Mouse (Mus musculus) embryonic facial prominence, embryonic 15.5 days (tissue): Measurements from ENCODE around the gene Abcc12. TPM values are rescaled to one million over a fixed set of nuclear protein-coding genes. Genes with fewer than 3 reads are reported as not detected.

ENCODE experiments used
- ATAC-seq: fragments of 200-750 bp; cut with Nextera tagmentation; 2 replicates; pipeline ENCODE4 v1.8.0; 2017; ENCODE audit warnings: low read depth, moderate TSS enrichment; ENCODE audit not compliant: insufficient number of reproducible peaks, low FRiP score, low TSS enrichment
- H3K27ac ChIP-seq: fragments of 300-500 bp; sonication (generic); replicated peaks from 2 replicates; pipeline ENCODE4 v1.5.1; 2015; ENCODE audit warnings: mild to moderate bottlenecking, inconsistent platforms
- H3K27me3 ChIP-seq: fragments of 300-500 bp; sonication (generic); 2 replicates; pipeline ENCODE4 v1.6.1; 2015; ENCODE audit warnings: inconsistent platforms
- H3K36me3 ChIP-seq: fragments of 300-500 bp; sonication (generic); 2 replicates; pipeline ENCODE4 v1.6.1; 2015; ENCODE audit warnings: mild to moderate bottlenecking, inconsistent platforms
- H3K4me1 ChIP-seq: fragments of 300-500 bp; sonication (generic); 2 replicates; pipeline ENCODE4 v1.6.1; 2015; ENCODE audit warnings: inconsistent platforms
- H3K4me2 ChIP-seq: fragments of 300-500 bp; sonication (generic); replicated peaks from 2 replicates; pipeline ENCODE4 v1.6.1; 2015; ENCODE audit warnings: mild to moderate bottlenecking, inconsistent platforms
- H3K4me3 ChIP-seq: fragments of 300-500 bp; sonication (generic); replicated peaks from 2 replicates; pipeline ENCODE4 v1.5.1; 2015; ENCODE audit warnings: mild to moderate bottlenecking, inconsistent platforms
- H3K9ac ChIP-seq: fragments of 300-500 bp; sonication (generic); 2 replicates; pipeline ENCODE4 v1.6.1; 2015; ENCODE audit warnings: inconsistent platforms
- H3K9me3 ChIP-seq: fragments of 300-500 bp; sonication (generic); replicated peaks from 2 replicates; pipeline ENCODE4 v1.6.1; 2016; ENCODE audit warnings: inconsistent platforms
- WGBS: fragments of 180-500 bp; shearing (Covaris S2); methylation state at CpG from one replicate; pipeline ENCODE4 v1.1.7; 2015; 5-methylcytosine and 5-hydroxymethylcytosine counted together
- polyA plus RNA-seq: library from polyadenylated mRNA; unstranded; fragments of >200 nt; fragmentation: Nextera tagmentation; extraction: Ambion mirVana; gene quantifications from 2 replicates; pipeline ENCODE4 v1.2.1, GENCODE M21; 2015

Abcc12 gene
- polyA plus RNA-seq: 0.41 and 0.51 TPM in 2 replicates

DNA sequence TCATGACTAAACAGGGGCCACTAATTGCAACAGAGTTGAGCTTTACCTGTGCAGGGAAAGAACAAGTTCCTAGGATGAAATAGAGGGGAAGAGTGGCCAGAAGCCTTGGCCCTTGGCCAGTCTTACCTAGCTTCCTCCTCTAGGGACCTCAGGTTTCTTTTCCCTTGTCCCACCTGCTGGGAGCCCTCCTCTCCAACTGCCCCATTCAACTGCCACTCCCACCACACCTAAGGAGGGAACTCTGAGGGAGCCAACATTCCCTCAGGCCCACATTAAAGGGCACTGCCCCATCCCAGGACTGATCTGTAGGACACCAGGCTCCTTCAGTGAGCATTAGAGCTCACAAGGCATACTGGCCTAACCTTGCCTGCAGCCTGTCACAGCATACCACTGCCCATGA lies at the start of gene Abcc12:
TSS of gene Abcc12 (minus strand) at position 229 of the 400 bp plus-strand sequence.
- no peaks in the 10 kb centered on the region for H3K9me3 ChIP-seq
- H3K27me3 ChIP-seq: no peaks in the 10 kb centered on the region
- no peak within 1 kb of the TSS for H3K27ac ChIP-seq
- no peak within 1 kb of the TSS for H3K9ac ChIP-seq
- H3K4me3 ChIP-seq: no peak within 1 kb of the TSS
- H3K36me3 ChIP-seq: no peaks in the 10 kb centered on the region
- H3K4me1 ChIP-seq: peaks cover 10% of the 10 kb centered on the region
- no peak for ATAC-seq
- no peak within 1 kb of the TSS for H3K4me2 ChIP-seq

- Histone ChIP-seq H3K9me3 (no peaks in the 10 kb centered on the region), H3K9ac (no peak overlapping the region), H3K4me1 (peaks cover 5% of the 10 kb centered on the region), H3K27ac (no peak overlapping the region), H3K36me3 (peaks cover 8% of the 10 kb centered on the region), H3K4me2 (no peak overlapping the region), H3K4me3 (no peak overlapping the region), H3K27me3 (no peaks in the 10 kb centered on the region)
- ATAC-seq: no peak
- 89% methylated on average over 5 of the region's 5 CpGs for WGBS
Observed at GRCm38 (mm10) chr8:86630212-86630611, 49.7 kb upstream of the Abcc12 start.

- no peak for ATAC-seq
- Histone ChIP-seq H3K9ac (peak overlapping the region; percentile 47; the same call in 1 of the 2 replicates), H3K9me3 (no peaks in the 10 kb centered on the region), H3K36me3 (no peaks in the 10 kb centered on the region), H3K27ac (no peak overlapping the region), H3K4me2 (peak overlapping the region; percentile 75), H3K4me1 (peaks cover 11% of the 10 kb centered on the region), H3K4me3 (peak overlapping the region; percentile 79), H3K27me3 (no peaks in the 10 kb centered on the region)
- WGBS: 36% methylated on average over 7 of the region's 7 CpGs
Observed at GRCm38 (mm10) chr8:86624915-86625314, 44.4 kb upstream of the Abcc12 start.

- peak; percentile 99 for ATAC-seq
- H3K27me3 ChIP-seq: no peaks in the 10 kb centered on the region
- H3K27ac ChIP-seq: peak within 1 kb of the TSS; percentile 74
- H3K36me3 ChIP-seq: no peaks in the 10 kb centered on the region
- no peaks in the 10 kb centered on the region for H3K9me3 ChIP-seq
- H3K4me1 ChIP-seq: peaks cover 11% of the 10 kb centered on the region
- under 1% methylated on average over 61 of the region's 62 CpGs for WGBS
- H3K9ac ChIP-seq: peak within 1 kb of the TSS; percentile 47
- peak within 1 kb of the TSS; percentile 75 for H3K4me2 ChIP-seq
- H3K4me3 ChIP-seq: peak within 1 kb of the TSS; percentile 79
Observed at GRCm38 (mm10) chr8:86623911-86624731, 43.6 kb upstream of the Abcc12 start, which contains the start of gene Lonp2. Gene Lonp2 (plus strand): TSS chr8:86624043.

DNA sequence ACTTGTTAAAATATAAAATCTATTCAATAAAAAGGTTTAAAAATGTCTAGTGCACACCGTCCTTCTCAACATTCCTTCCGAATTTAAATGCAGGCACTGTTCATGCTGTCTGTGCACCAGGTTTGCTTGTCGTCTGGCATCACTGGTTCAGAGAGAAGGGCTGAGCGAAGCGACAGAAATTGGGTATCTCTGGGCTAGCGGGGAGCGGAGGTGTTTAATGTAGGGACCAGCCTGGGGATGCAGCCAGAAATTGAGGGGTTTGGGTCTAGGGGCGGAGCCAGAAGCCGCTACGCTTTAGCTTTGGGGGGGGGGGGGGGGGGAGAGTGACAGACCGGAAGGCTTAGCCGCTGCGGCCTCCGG lies 43.0 kb upstream of the Abcc12 start:
- ATAC-seq: no peak
- Histone ChIP-seq H3K4me2 (peak overlapping the region; percentile 75), H3K27ac (peak overlapping the region; percentile 74), H3K27me3 (no peaks in the 10 kb centered on the region), H3K4me1 (peaks cover 11% of the 10 kb centered on the region), H3K9me3 (no peaks in the 10 kb centered on the region), H3K9ac (0 out of 2 replicates have a peak overlapping the region, but pooled peaks have one; percentile 33), H3K36me3 (no peaks in the 10 kb centered on the region), H3K4me3 (peak overlapping the region; percentile 79)
- 2% methylated on average over 14 of the region's 14 CpGs for WGBS

GRCm38 (mm10) chr8:86617759-86618387 lies 37.4 kb upstream of the Abcc12 start:
- H3K9ac ChIP-seq: no peak overlapping the region
- H3K9me3 ChIP-seq: no peaks in the 10 kb centered on the region
- H3K4me2 ChIP-seq: no peak overlapping the region
- no peak overlapping the region for H3K4me3 ChIP-seq
- H3K36me3 ChIP-seq: no peaks in the 10 kb centered on the region
- no peaks in the 10 kb centered on the region for H3K27me3 ChIP-seq
- no peaks in the 10 kb centered on the region for H3K4me1 ChIP-seq
- WGBS: 73% methylated on average over 7 of the region's 7 CpGs
- H3K27ac ChIP-seq: no peak overlapping the region
- no peak for ATAC-seq

DNA sequence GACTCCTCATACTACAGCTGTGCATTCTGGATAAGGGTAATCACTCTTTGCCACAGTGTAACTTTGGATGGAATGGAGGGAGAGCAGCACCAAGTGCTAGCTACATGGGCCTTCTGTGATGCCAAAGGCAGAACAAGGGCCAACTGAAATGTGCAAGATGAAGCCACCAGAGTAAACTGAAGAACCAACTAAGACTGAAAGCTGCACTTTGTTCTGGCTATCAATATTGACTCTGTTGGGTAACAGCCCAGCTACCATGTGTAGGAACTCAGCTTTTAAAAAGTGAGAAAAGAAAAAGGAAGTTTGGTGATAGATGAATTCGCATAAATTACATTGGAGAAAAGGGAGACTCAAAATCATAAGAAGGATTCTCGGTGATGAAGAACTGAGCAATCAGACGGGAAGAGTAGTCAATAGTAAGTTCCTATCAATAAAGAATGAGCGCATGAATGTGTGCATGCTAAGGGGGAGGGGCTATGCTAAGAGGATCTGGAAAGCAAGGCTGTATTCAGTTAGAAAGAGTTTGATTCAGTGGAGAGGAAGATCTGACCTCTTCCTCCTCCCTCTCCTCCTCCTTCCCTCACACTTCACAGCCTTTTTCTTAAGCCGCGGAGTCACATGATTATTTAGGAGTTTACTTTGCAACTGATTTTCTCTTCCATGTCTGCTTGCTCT lies 34.7 kb upstream of the Abcc12 start:
- Histone ChIP-seq H3K27ac (no peak overlapping the region), H3K4me2 (no peak overlapping the region), H3K4me1 (no peaks in the 10 kb centered on the region), H3K27me3 (no peaks in the 10 kb centered on the region), H3K9me3 (no peaks in the 10 kb centered on the region), H3K9ac (no peak overlapping the region), H3K4me3 (no peak overlapping the region), H3K36me3 (no peaks in the 10 kb centered on the region)
- ATAC-seq: no peak
- WGBS: 91% methylated on average over 6 of the region's 6 CpGs

GRCm38 (mm10) chr8:86613798-86614197 lies 33.3 kb upstream of the Abcc12 start:
- Histone ChIP-seq H3K4me2 (no peak overlapping the region), H3K27ac (no peak overlapping the region), H3K36me3 (no peaks in the 10 kb centered on the region), H3K9me3 (no peaks in the 10 kb centered on the region), H3K4me1 (no peaks in the 10 kb centered on the region), H3K9ac (no peak overlapping the region), H3K4me3 (no peak overlapping the region), H3K27me3 (no peaks in the 10 kb centered on the region)
- no peak for ATAC-seq
- 55% methylated on average over 2 of the region's 2 CpGs for WGBS

GRCm38 (mm10) chr8:86604676-86605075 lies 24.2 kb upstream of the Abcc12 start:
- Histone ChIP-seq H3K36me3 (no peaks in the 10 kb centered on the region), H3K4me1 (no peaks in the 10 kb centered on the region), H3K4me2 (no peak overlapping the region), H3K27ac (no peak overlapping the region), H3K4me3 (no peak overlapping the region), H3K27me3 (no peaks in the 10 kb centered on the region), H3K9ac (no peak overlapping the region), H3K9me3 (no peaks in the 10 kb centered on the region)
- WGBS: 61% methylated on average over 3 of the region's 3 CpGs
- no peak for ATAC-seq

- 40% methylated on average over 2 of the region's 2 CpGs for WGBS
- Histone ChIP-seq H3K27ac (no peak overlapping the region), H3K9ac (no peak overlapping the region), H3K4me1 (no peaks in the 10 kb centered on the region), H3K36me3 (no peaks in the 10 kb centered on the region), H3K4me3 (no peak overlapping the region), H3K27me3 (no peaks in the 10 kb centered on the region), H3K4me2 (no peak overlapping the region), H3K9me3 (no peaks in the 10 kb centered on the region)
- ATAC-seq: no peak
Observed at GRCm38 (mm10) chr8:86603174-86603573, 22.7 kb upstream of the Abcc12 start.

DNA sequence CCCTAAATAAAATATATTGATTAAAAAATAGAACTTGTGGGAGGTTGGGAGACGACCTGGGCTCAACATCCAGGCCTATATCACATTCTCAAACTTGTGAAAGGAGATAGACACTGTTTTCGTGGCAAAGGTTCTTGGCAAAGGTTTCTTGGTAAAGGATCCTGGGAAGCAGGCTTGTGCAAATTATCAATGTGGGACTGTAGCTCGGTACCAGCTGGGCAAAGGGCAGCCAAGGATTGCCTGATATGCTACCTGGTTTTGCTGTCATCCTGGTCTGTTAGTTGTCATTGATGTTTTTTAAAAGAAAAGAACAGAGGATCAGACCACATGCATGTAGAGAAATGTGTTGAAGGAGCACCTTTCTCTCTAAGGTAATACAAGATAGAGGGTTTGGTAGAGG lies 19.8 kb upstream of the Abcc12 start:
- no peak overlapping the region for H3K4me3 ChIP-seq
- no peak for ATAC-seq
- 78% methylated on average over 3 of the region's 3 CpGs for WGBS

More for the DNA sequence above, 19.8 kb upstream of the Abcc12 start:
- no peak overlapping the region for H3K4me2 ChIP-seq
- no peaks in the 10 kb centered on the region for H3K36me3 ChIP-seq
- H3K9me3 ChIP-seq: no peaks in the 10 kb centered on the region
- H3K27me3 ChIP-seq: no peaks in the 10 kb centered on the region
- no peak overlapping the region for H3K9ac ChIP-seq
- H3K4me1 ChIP-seq: no peaks in the 10 kb centered on the region
- H3K27ac ChIP-seq: no peak overlapping the region
